Mouse (Mus musculus) urinary bladder, postnatal 4 days (tissue): Measurements from ENCODE around the gene Dlat.
"Not testable (repeated sequence)": the region's sequence is repeated elsewhere in the genome, so short reads cannot be mapped to it uniquely, and the experiment has no call there.

Experiments used
- DNase-seq, 2 experiments: peaks; one replicate each; pipeline ENCODE4 v3.0.0; 2021 to 2022; ENCODE audit warnings: low spot score in 2 of 2

The Dlat gene

DNA sequence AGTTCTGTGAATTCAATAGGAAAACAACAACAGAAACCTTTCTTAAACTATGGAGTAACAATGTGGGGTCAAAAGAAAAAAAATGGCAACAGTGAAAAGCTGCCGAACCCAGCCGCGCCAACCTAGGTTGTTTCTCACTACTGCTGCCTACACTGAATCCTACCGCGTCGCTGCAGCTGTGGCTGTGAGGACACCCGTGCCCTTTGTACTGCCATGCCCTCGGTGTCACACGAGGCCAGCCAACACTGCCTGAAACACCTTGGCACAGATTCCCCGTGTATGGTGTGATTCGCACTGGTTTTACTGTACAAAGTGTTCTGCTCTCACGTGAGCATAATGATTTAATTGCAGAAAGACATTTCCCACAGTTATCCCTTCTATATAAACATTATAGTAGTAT is 851 bp upstream of the Dlat start:
- DNase-seq = no peak

DNA sequence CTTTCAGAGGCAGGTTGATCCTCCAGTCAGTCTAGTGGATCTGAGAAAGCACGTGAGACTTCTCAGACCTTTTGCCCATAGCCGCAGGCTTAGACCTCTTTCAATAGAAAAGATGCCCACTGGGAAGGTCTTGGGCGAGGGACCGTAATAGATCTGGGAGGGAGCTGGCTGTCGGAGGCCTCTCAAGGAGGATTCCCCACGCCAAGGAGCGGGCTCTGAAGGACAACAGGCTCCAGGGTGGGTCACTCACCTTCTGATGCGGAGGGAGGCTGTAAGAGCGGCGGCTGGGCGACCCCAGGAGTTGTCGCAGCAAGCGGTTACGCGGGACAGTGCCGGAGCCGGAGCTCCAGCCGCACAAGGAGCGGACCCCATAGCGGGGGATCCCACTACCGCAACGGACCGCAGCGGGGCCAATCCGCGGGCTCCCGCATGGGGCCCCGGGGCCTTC is 615 bp downstream of the Dlat start:
- peak in 1 of 2 experiments; percentile 20 for DNase-seq

DNA sequence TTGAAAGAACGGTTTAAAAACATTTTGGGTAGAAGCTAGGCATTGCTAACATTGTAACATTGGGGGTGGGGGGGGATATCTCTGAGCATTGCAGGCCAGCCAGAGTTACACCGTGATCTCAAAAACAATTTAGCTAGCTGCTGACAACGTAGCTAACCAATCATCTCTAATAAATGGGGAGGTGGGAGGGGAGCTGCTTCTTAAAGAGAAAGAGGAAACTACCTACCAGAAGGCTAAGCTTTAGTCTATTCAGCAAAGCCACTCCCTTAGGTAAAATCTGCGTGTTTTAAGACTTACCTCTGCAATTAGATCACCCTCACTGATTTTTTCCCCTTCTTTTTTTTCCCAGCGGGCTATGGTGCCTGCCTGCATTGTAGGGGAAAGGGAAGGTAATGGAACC is 1.2 kb downstream of the Dlat start:
- DNase-seq = no peak

DNA sequence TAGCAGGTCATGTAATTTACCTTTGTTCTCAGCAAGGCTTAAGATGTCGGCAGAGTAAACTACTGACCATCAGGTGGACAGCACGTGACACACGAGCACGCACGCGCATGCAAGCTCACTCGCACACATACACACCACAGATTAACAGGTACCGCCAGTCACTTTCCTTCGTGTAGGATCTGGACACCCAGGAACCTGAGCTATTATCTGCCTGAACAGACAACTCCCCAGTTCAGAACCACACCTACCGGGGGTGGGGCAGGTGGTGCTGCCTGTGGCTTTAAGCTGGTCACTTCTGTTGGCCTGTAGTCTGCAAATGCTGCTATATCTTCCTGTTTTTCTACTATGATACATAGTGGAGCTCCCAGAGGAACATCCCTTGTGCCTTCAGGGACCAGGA is 9.1 kb downstream of the Dlat start:
- DNase-seq = no peak

- no peak for DNase-seq
These were observed 12.7 kb downstream of the Dlat start for GRCm38 (mm10) chr9:50646826-50647370.

DNA sequence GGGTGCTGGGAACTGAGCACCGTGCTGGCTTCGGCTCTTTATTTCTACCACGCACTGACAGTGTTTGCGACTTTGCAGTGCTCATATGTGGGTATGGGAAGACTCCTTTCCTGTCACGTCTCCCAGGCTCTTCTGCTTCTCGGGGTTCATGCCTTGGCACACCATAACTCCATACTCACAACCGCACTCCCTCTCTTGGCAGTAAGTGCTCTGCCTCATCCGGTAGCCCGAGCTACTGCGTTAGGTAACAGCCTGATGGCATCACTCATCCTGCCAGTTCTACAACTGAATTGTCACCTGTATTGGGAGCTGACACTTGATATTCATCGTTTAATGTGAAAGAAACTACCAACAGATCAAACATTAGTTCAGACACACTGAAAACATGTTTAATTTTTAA is 25.3 kb downstream of the Dlat start:
- DNase-seq = no peak

GRCm38 (mm10) chr9:50633059-50633458 is 26.5 kb downstream of the Dlat start:
- DNase-seq = no peak

DNA sequence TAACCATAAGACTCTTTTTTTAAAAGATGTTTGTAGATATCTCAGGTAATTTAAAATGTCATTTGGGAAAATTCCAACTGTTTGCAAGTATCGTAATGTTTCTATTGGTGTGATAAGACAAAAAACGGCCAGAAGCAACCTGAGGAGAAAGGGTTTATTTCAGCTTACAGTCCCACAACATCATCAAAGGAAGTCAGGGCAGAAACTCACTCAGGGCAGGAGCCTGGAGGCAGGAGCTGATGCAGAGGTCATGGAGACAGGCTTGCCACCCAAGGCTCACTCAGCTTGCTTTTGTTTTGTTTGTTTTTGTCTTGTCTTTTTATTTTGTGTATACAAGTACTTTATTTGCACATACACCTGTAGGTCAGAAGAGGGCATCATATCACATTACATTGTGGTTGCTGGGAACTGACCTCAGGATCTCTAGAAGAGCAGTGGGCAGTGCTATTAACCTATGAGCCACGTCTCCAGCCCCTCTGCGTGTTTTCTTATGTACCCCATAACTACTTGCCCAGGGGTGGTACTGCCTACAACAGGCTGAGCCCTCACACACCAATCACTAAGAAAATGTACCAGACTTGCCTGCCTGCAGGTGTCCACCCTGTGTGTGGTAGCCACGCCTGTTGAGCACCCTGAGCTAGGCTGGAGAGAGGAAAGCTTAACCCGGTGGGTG is 27.4 kb downstream of the Dlat start:
- DNase-seq = no peak

- not testable (repeated sequence) for DNase-seq
These were observed 28.7 kb downstream of the Dlat start for GRCm38 (mm10) chr9:50630903-50631302.

- no peak for DNase-seq
These were observed 41.7 kb downstream of the Dlat start for GRCm38 (mm10) chr9:50617794-50618330.

DNA sequence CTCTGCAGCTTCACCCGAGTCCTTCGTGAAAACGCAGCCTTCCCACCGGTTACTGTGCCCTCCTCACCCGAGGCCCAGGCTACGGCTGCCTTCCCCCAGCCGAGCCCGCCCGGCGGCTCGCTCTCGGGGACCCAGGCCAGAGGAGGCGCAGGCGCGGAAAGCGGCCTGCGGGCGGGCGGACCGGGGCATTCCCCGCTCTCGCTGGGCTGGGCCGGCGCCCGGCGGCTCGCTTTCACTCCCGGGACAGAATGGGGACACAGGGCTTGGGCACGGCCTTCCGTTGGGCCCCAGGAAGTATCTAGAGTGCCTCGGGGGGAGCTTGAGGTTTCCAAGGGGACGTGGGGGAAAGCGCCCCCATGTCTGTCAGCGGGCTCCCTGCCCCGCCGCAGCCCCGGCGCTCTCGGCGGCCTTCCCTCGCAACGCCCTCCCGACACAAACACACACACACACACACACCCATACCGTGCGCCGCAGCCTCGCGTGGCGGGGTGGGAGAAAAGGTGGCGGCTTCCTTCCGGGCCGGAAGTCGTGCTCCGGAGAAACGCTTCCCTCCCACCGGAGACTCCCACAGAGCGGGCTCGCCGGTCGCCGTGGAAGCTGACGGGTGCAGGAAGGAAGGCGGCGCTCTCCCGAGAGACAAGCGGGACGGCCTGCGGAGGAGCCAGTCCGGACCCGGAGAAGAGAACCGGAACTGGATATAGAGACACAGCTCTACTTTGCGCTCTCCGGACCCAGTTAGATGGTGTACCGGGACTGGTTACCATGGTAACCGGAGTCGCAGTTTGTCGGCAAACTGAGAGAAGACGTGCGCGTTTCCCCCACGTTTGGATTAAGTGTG is 42.6 kb downstream of the Dlat start, which contains the start of the genes Pih1d2 and Nkapd1:
Pih1d2 (plus strand) TSS at position 556 of the 838 bp plus-strand sequence.
Nkapd1 (minus strand) TSS at position 699 of the 838 bp plus-strand sequence.
- DNase-seq = peak; percentile 83 to 85

GRCm38 (mm10) chr9:50616161-50616560 is 43.4 kb downstream of the Dlat start:
- DNase-seq = no peak

- no peak for DNase-seq
These were observed 47.5 kb downstream of the Dlat start for GRCm38 (mm10) chr9:50612115-50612514.

DNA sequence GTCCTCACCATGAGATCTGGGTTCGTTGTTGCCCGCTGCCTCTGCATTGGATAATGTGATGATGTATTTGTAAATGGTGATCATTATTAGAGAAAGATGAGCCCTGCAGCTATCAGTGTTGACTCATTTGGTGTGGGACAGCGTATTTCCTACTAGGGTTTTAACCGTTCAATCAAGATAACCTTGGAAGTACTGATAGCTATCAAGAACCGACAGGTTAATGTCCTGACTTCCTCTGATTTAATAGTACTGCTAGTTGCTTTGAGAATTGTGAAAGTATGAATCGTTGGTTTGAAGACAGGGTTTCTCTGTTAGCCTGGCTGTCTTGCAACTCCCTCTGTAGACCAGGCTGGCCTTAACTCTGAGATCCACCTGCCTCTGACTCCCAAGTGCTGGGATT is 55.2 kb downstream of the Dlat start:
- no peak for DNase-seq

- no peak for DNase-seq
These were observed 55.6 kb downstream of the Dlat start for GRCm38 (mm10) chr9:50603998-50604324.

GRCm38 (mm10) chr9:50603189-50603997 is 56.2 kb downstream of the Dlat start, which contains the start of the genes Sdhd and Timm8b:
Sdhd (minus strand) TSS chr9:50603812.
Timm8b (plus strand) TSS chr9:50603910.
- DNase-seq = peak; percentile 90 to 92

DNA sequence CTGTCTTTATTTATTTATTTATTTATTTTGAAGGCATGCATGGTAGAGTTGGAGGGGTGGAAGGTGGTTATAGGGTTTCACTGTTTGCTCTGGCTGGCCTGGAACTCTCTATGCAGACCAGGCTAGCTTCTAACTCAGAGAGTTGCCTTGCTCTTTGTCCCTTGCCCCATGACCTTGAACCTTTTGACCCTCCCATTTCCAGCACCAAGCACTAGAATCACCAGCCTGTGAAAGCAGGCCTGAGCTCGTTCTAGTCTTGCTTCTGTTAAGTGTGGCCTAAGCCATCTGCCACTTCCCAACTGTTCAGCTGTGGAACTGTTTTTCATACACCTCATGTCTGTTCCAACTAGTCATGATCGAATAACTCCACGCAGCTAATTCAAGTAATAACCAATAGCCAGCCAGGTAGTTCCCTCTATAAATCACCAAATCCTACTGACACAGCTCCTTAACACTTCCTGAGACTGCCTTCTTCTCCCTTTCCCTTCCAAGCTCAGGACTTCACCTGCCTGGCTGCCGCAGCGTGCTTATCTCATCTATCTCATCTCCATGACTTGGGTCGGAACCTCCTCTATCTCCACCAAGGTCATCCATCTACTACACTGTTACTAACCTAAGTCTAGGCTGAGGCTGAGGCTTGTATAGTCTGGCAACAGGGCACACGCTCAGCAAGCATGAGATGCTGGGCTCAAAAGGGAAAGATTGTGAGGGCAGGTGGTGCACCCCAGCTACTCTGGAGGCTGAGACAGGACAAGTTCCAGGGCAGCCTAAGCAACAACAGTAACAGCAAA is 57.3 kb downstream of the Dlat start:
- DNase-seq = no peak

GRCm38 (mm10) chr9:50601536-50601935 is 58.0 kb downstream of the Dlat start:
- DNase-seq = no peak

GRCm38 (mm10) chr9:50596973-50597372 is 62.6 kb downstream of the Dlat start:
- DNase-seq = no peak

DNA sequence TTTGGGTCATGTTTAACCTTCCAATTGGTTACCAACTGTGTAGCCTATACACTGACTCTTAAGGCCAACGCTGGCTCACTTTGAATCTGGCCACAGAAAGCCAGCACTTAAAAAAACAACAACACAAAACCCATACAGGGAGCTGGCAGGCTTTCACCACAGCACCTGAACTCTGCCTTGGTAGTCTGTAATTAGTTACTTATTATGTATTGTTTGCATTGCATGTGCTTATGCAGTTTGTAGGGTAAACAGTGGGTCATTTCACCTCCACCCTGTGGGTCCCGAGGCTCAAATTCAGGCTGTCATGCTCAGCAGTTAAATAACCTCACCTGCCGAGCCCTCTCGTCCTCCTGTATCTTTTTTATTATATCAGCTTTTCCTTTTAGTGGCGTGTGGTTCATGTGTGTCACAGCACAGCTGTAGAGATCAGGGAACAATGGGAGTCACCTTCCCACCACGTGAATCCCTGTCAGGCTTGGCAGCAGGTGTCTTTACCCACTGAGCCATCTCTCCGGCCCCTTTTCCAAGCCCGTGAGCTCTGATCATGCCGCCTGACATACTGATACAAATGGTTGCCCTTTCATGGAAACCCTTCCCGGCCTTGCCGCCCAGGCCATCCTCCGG is 64.7 kb downstream of the Dlat start:
- DNase-seq = no peak
